Mouse (Mus musculus): ENCODE data around the gene Tcea3.

The Tcea3 gene

DNA sequence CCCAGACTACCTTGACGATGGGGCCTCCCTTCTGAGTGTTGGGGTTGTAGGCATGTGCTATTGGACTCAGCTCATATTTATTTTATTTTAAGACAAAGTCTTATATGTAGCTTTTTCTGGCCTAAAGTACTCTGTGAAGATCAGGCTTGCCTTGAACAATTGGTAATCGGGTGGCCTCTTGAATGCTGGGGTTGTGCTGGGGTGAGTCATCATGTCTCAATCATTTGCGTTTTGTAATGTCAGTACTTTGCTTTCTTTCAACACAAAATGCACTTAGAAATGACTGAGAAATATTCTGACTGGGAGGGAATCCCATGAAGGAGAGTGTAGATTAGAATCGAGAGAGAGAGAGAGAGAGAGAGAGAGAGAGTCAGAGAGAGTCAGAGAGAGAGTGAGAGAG lies 72.5 kb downstream of the Tcea3 start:
- DNase-seq (ENCODE audit: low spot score) = no peak

DNA sequence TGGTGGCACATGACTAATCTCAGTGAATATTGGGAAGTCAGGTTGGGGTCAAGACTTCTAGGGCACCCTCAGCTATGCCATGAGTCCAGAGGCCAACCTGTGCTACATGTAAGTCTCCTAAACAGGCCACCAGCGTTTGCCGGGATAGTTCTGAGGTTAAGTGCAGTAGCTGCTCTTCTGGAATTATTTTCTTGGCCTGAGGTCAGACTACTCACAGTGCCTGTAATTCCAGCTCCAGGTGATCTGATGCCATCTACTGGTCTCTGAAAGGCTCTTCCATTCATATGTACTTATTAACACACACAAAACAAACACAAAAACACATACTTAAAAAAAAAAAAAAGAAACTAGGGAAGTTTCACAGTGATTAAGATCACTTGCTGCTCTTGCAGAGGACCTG lies 76.7 kb downstream of the Tcea3 start:
- no peak for DNase-seq (ENCODE audit: low spot score)

Data from ovary, postnatal 36 days (tissue).